Mouse (Mus musculus): ENCODE measurements at regions not wholly inside any gene's neighbourhood (a gene's known extent, or its start where the extent isn't known, plus 50 kb on each side); places are given as distances from the start of the nearest gene placed in this dataset.

DNA sequence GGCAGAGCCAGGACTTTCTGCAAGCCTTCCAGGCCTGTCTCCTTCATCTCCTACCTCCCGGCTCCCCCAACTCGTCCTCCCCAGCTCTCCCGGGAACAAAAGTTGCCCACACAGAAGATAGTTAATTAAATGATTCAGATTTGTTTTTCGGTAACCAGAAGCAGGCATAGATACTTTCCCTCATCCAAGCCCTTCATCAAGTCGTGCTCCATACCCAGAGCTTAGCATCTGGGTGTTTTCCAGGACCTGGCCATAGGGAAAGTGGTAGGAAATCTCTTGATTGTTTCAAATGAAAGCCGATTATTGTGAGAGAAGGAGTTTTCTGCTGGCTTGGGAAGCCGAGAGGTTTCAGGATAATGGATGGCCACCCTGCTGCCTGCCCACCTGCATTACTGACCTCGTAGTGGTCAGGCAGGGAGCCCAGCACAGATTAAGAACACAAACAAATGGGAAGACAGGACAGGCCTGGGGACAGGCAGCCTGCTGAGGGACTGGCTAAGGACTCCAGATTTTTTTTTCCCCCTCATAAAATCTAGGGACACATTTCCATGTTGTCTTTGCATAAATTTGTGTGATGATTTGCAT lies 142.2 kb upstream of the Cadm1 start:
- DNase-seq (ENCODE audit: low spot score in 2 of 2) = no peak

DNA sequence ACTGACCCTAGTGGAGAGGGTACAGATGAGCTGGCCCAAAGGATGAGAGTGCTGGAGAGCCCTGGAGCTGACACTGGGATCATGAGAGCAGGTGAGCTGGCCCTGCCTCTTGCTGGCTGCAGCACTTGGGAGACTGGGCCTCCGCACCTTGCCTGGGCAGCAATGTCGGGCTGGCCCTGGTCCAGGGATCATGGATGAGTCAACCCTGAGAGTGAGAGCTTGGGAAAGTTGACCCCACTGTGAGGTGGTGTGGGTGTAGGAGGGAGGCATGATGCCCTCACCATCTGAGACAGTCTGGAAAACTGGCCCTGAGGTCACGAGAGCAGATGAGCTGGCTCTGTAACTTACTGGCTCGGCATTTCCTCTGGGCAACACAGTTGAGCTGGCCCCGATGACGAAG lies 140.1 kb upstream of the Cadm1 start:
- no peak for DNase-seq (ENCODE audit: low spot score in 2 of 2)

DNA sequence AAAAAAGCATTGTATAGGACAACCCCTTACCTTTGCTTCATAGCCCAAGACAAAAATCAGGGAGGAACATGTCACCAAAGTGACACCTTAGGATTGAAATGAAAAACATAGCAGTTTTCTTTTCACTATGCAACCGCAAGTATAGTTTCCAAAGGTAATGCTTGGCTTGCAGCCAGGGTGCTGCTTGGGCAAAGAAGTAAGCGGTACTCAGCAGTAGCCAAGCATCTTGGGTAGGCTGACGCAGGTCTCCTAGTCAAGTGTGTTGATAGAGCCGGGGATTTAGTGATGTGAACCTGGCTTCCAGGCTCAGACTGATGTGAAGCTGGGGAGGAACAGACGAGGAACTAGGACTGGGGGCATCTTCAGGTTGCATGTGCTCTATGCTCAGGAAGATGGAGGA lies 138.3 kb upstream of the Cadm1 start:
- DNase-seq (ENCODE audit: low spot score in 2 of 2) = no peak

DNA sequence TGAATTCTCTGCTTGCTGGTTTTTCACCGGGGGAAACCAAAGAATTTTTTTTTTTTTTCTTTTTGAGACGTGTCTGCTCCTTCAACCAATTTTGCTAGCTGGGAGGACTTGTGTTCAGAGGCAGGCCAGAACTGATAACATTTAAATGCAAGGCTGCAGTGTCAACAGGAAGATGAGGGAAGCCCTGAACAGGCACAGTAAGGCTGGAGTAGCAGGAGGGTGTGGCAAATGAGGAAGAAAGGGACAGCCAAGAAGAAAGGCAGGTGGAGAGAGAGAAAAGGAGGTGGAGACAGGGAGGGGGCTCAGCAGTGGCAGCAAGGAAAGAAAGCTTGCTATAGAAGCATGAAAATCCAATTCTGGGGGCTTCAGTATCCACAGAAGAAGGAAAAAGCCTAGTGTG lies 130.4 kb upstream of the Cadm1 start:
- DNase-seq (ENCODE audit: low spot score in 2 of 2) = no peak

DNA sequence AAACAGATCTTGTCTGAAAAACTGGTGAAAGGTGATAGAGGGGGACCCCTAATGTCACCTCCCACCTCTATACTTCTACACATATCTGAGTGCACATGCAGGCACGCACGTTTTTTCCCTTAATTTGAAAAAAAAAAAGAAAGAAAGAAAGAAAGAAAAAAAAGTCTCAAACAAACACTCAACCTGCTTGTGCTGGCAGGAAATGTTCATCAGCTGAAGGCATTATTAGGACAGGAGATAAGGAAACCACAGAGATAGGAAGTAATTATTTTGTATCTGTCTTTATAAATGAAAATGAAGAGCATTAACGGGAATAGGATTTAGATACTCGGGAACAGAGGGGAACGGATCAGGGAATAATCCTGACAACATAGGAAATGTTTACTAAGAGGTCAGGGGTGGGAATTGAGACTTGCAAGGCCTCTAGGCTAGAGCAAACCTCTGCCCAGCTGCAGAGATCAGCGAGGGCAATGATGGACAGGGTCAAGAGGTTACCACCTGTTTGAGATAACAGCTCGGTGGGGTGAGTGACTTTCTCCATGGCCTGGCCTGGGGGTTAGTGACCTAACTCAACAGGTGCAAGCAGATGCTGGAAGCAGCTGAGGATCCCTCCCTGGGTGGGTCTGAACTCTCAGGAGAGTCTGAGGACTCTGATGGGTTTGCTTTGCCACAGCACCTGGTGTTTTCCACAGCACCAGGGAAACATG lies 129.7 kb upstream of the Cadm1 start:
- no peak for DNase-seq (ENCODE audit: low spot score in 2 of 2)

DNA sequence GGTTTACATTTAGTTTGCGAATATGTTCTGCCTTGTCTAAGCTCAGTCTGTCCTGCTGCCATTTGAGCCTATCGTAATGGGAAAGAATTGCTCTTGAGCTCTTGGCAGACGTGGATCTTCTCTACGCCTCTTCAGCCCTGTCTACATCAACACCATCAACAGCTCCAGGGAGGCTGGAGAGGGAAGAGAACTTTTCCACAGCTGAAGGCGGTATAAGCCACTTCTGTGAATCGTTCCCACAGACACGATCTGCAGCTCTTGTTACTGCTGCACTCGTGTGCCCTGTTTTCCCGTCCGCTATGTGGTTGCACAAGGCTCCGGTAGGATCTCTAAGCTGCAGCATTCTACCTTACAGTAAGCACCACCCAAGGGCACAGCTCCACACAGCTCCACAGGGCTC lies 128.5 kb upstream of the Cadm1 start:
- DNase-seq (ENCODE audit: low spot score in 2 of 2) = peak in 1 of 2 experiments; percentile 13

DNA sequence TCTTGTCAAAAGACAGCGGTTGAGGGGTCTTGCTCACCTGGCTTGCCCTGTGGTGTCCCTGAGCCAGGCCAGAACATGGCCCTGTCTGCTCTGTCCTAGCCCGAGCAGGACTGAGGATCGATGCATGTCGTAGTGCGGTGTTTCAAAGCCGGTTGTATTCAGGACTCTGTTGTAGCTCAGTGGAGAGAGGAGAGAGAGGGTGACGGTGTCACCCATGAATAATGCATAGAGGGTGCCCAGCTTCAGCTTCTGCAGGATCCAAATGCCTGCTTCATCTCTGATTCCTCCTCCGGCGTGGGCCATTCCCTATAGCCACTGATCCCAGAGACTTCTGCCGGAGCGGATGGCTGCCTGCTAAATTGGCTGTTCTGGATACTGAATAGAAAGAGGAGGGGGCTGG lies 126.7 kb upstream of the Cadm1 start:
- no peak for DNase-seq (ENCODE audit: low spot score in 2 of 2)

DNA sequence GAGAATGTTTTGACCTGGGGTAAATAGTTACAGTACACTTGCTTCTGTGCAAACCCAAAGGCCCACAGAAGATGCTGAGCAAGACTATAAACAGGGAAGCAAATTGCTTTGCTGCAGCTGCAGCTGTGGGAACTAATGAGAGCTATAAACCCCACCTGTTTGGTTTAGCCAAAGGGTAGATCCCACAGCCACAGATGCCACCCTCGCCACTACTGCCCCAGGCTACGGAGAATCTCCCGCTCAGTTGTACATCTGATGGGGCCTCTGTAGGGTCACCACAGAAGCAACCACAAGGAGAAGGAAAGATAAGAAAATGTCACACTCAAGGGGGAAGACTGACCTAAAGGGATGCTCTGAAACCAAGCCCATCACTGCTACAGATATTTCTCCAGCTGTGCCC lies 125.2 kb upstream of the Cadm1 start:
- no peak for DNase-seq (ENCODE audit: low spot score in 2 of 2)

DNA sequence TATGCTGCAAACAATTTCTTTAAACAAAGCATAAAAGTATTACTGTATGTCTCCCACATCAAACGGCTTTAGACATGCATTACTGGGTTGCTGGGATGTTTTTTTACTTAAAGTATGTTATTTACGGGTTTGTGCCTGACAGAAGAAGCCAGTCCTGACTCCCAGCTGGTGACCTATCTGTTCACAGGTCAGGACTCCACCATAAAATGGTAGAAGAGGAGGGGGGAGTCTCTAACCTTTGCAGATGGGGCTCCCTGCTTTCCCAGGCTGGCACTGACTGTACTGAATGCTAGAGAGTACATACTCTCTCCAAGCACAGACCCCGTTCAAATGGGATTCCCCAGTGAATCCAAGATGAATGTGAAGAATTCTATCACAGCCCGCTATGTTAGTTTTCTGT lies 124.4 kb upstream of the Cadm1 start:
- DNase-seq (ENCODE audit: low spot score in 2 of 2) = no peak

DNA sequence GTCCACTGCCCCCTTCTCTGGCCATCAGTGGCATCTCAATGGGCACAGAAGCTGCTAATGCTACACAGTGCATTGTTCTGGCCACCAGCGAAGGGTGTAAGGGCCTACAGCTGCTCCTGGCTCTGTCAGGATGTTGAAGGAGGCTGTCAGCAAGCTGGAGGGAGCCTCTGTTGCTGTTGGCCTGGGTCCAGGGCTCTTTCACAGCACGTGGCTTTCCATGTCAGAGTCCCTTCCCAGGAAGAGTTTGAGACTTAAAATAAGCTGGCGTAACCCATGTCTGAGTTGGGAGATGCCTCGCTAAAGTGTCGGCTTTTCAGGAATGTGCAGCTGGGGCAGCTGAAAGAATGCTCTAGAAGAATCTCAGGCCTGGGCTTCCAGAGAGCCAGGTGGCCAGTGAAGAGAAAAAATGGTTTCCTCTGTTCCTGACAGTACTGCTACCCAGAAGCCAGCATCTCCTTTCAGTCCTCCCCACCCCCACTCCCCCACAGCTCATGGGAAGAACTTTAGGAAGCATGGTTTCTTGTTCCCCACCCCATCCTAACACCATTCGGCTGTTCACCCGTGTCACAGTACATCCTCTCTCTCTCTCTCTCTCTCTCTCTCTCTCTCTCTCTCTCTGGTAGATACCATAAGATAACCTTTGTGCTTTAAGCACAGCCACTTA lies 122.8 kb upstream of the Cadm1 start:
- DNase-seq (ENCODE audit: low spot score in 2 of 2) = peak in 1 of 2 experiments; percentile 31

DNA sequence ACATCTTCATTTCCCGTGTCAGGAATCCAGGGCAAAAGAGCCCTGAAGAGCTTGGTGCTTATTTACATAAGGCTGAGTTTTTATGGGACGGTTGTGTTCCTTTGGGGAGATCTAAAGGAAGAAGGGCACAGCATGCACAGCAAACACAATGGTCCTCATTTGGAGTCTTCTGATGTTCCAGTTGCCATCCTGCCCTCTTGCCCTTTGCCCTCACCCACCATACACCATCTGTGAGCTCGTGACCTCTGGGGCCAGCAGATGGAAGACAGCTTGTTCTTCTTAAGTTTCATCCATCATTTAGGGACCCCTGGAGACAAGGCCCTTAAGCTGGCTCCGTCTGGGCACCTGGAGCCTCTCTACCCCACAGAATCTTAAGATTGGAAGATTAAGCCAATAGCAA lies 121.9 kb upstream of the Cadm1 start:
- no peak for DNase-seq (ENCODE audit: low spot score in 2 of 2)

DNA sequence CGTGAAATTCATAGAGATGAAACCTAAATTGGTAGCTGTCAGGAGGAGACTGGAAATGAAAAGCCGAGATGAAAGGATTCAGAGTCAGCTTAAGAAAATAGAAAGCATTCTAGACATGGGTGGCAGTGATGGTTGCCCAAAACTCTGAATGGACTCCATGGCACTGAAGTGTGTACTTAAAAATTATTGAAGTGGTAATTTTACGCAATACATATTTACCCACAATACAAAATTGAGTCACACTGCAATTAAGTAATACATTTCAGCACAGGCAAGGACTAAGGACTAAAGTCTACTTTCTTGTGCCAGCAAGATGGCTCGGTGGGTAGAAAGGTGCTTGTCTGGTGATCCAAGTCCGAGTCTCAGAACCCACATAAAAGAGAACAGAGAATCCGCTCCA lies 120.4 kb upstream of the Cadm1 start:
- no peak for DNase-seq (ENCODE audit: low spot score in 2 of 2)

DNA sequence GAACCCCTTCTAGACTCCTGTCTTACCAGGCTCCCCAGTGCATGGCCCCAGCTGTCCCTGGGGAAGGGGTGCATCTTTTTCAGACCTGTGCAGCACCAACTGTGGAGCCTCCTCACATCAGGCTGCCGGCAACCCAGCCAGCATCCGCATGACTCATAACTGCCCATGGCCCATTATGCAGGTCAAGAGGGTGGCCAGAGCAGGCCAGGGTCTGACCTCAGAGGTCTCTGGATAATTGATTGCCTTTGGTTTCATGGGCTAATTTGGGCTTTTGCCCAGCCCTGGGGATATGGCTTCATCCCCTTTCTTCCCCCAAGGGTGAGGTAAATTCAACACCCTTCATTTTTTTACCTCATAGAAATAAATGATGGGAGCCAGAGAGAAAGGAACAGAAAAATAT lies 117.2 kb upstream of the Cadm1 start:
- DNase-seq (ENCODE audit: low spot score in 2 of 2) = no peak

DNA sequence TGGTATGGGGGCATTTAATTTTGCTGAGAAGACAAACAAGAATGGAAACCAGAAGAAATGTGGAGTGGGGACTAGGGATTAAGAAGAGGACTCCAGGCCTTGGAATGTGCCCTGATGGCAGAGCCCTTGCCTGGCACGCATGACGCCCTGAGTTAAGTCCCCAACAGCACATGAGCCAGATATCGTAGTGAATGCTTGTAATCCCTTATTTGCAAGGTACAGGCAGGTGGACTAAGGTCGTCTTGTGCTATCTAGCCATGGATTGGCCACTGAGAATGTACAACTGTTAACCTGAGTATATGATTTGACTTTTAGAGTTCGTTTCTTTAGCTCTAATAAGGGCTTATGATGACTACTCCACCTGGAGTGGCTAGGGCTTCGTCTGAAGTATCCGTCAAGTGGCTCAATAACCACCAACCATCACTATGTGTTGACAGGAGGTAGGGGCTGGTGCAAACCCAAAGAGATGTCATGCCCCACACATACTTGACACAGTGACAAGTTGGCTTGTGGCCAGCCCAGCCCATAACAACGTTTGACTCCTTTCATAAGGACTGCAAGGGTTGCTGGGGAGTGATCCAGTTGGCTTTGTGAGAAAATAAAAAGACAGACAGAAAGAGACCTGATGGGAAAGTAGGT lies 115.5 kb upstream of the Cadm1 start:
- DNase-seq (ENCODE audit: low spot score in 2 of 2) = no peak

DNA sequence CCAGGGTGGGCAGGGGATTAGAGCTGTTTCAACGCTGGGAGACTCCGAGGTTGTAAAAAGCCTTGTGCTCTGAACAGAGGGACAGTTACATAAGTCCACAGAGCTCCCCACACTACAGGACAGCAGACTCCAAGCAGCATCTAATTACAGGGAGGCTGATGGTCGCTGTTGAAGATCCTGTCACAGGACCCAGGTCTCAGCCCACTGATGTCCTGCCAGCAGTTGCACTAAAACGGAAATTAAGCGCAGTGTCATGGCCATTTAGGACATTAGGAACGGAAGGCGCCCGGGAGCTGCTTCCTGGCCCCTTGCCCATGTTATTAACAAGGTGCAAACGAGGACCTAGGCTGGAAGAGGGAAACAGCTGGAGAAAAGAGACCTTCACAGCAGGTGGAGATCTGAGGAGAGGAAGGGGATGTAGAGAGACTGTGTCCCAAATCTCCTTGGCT lies 107.8 kb upstream of the Cadm1 start:
- peak in 1 of 2 experiments; percentile 26 for DNase-seq (ENCODE audit: low spot score in 2 of 2)

DNA sequence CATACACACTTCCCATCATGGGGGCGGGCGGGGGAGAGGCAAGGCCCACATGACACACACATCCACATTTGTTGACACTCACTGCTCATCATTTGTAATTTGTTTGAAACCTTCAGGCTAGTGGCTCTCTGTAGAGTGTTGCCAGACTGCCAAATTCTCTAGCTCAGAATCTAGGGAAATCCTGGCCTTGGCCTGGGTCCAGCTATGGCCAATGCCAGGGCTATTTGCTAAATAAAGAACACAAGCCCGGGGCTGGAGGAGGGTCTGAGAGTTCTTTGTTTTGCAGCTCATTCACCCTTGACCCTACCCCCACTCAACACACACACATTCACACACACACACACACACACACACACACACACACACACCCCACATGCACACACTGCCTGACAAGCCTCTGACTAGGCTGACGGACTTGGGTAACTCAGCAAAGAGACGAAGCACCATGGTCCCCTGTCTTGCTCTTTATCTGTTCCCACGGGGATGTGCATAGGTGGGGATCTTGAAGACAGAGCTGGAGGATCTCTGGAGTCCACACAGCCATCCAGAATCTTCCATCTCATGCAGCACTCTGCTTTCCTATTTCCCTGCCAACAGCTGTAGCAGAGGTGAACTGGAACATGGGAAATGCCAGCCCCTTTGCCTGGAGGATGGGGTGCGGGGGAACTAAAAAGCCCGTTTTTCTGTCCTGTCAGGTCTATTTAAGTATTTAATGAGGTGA lies 107.1 kb upstream of the Cadm1 start:
- DNase-seq (ENCODE audit: low spot score in 2 of 2) = peak; percentile 33 to 65

DNA sequence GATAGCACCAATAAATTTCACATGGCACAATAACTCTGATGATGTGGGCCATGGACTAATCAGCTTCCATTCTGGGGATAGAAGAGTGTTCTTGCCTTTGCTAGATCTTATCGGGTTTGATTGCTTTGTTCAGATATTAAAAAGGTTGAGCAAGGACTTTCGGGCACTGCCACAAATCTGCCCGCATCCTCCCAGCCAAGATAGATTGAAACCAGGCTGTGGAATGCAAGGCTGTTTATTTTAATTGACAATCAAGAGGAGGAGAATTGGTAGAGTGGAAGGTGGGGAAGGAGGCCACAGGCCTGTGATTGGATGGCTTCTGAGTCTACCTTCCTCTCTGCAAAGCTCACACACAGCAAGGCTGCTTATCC lies 106.5 kb upstream of the Cadm1 start:
- no peak for DNase-seq (ENCODE audit: low spot score in 2 of 2)

DNA sequence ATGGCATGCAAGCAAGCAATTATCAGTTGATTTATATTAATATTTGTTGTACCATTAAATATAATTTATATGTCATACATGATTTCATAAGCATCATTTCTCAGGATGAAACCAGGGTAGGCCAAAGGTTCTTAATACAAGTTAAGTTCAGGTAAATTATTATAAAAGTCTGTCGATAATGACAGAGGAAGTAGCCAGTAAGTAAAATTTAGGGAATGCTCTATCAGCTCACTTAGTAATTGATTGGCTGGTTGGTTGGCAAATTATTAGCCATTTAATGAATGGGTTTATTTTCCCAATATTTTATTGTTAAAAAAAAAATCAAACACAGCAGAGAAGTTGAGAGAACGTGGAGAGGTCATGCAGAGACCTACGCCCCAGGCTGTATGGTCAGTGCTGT lies 105.8 kb upstream of the Cadm1 start:
- DNase-seq (ENCODE audit: low spot score in 2 of 2) = no peak

DNA sequence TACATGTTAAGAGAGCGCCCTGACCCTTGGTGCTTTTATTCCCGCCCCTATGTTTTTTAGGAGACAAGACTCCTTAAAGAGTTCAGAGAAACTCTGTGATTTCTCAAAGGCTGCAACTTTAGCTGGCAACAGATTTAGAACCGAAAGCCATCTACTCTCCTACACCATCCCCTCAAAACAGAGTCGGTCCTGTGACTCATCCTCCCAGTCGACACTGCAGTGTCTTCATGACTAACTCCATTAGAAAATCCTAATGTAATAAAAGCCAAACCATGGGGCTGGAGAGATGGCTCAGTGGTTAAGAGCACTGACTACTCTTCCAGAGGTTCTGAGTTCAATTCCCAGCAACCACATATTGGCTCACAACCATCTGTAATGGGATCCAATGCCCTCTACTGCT lies 103.3 kb upstream of the Cadm1 start:
- no peak for DNase-seq (ENCODE audit: low spot score in 2 of 2)

DNA sequence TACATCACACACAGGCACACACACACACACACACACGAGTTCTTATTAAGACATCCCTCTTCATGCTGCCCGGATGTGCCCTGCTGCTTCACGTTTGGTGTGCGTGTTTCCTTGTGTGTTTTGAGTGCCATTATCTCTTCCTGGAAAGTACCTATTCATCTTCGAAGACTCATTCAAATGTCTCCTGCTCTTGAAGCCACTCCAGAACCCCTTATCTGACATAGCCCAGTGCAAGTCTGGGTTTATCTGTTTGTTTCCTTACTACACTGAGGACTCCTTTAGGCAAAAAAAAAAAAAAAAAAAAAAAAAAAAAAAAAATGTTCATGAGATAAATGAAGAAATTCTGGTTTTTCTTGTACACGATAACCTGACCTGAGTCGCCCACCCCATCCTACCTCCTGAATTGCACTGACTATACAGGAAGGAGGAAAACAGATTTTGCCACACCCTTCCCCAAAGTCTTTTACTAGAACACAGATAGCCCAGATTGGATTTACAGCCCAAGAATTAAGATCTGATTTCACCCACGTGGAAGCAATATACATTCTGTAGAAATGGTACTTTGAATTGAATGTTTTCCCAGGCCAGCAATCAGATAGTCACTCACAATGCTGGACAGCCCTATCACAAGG lies 101.1 kb upstream of the Cadm1 start:
- no peak for DNase-seq (ENCODE audit: low spot score in 2 of 2)

DNA sequence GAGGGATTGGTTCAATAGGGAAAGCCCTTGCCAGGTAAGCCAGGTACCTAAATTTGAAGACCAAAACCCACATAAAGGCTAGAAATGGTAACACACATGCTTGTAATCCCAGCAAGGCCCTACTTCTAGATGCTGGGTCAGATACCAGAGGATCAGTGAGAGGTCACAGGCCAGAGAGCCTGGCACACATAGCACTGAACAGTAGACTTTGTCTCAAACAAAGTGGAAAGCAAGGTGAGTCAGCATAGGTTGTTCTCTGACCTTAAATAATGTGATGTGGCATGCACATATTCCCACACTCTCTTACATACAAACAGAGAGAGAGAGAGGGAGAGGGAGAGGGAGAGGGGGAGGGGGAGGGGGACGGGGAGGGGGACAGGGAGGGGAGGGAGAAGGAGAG lies 100.3 kb upstream of the Cadm1 start:
- DNase-seq (ENCODE audit: low spot score in 2 of 2) = no peak

DNA sequence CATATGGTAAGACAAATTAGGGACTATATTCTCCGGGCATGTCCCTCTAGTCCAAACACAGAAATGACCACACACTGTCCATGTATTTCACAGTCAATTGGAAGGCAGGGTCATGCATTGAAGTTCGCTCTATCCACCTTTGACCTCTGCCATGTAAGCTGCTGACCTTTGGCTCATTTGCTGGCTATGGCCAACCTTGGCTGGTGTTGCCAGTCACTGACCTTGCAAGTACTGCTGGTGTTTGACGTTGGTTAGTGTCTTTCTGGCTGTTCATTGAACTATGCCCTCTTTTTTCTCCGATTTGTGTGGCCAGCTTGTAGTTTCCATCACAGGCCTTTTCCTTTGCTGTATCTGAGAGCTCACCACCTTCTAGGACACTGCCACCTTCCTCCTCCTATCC lies 97.3 kb upstream of the Cadm1 start:
- no peak for DNase-seq (ENCODE audit: low spot score in 2 of 2)
